Mouse (Mus musculus) lung, adult 18-20 months (tissue): ENCODE measurements around the gene Tmem243.

Experiments
- DNase-seq, 2 experiments: peaks; one replicate each; pipeline ENCODE4 v3.0.0; 2022; ENCODE audit warnings: mixed read lengths in 2 of 2

The Tmem243 gene

GRCm38 (mm10) chr5:9186467-9186866 lies 86.0 kb downstream of the Tmem243 start:
- DNase-seq: no peak
